Mouse (Mus musculus): ENCODE measurements at regions not wholly inside any gene's neighbourhood (a gene's known extent, or its start where the extent isn't known, plus 50 kb on each side); places are given as distances from the start of the nearest gene placed in this dataset.
"Not testable (repeated sequence)": the region's sequence is repeated elsewhere in the genome, so short reads cannot be mapped to it uniquely, and the experiment has no call there.

DNA sequence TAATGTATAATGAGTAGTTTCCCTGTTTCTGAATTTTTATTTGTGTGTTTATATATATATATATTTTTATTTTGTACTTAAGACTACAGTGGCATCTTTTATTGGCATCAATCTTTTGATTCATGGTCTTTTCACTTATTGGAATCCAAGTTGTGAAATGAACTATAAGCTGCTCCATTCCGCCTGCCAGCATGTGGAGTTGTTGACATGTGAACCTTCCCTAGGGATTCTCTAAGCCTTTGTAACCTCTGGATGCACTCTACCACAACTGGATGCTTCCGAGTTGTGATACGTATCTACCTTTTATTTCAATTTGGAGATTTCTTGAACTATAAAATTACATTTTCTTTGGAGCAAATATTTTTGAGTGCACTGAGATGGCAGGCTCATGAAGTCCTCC is 652.1 kb downstream of the Crisp4 start:
- Histone ChIP-seq H3K79me2 (ENCODE audit: control insufficient read depth, insufficient read depth, low read length, poor library complexity) (no peaks in the 10 kb centered on the region), H3K27me3 (ENCODE audit: control insufficient read depth in 1 of 2, insufficient read depth in 2 of 2, low read length in 2 of 2) (no peaks in the 10 kb centered on the region), H3K36me3 (ENCODE audit: control insufficient read depth in 1 of 2, insufficient read depth in 2 of 2, low read length in 2 of 2) (no peaks in the 10 kb centered on the region), H3K9me3 (replicated peaks; ENCODE audit: insufficient read depth, low read length) (no peaks in the 10 kb centered on the region), H3K9ac (ENCODE audit: control insufficient read depth, low read depth, low read length, poor library complexity, severe bottlenecking) (no peak overlapping the region), H3K27ac (ENCODE audit: control insufficient read depth, low read depth, low read length) (no peak overlapping the region), H3K4me3 (ENCODE audit: control insufficient read depth in 1 of 2, insufficient read depth in 1 of 2, low read depth in 2 of 2, low read length in 2 of 2) (no peak overlapping the region), H3K4me1 (ENCODE audit: control insufficient read depth in 1 of 2, insufficient read depth in 2 of 2, low read length in 2 of 2) (no peaks in the 10 kb centered on the region)
- no peak for TF ChIP-seq NELFE (IDR thresholded peaks at IDR 0.05; ENCODE audit: low read depth, low read length)
- DNase-seq (ENCODE audit: low read depth, low spot score) = no peak

DNA sequence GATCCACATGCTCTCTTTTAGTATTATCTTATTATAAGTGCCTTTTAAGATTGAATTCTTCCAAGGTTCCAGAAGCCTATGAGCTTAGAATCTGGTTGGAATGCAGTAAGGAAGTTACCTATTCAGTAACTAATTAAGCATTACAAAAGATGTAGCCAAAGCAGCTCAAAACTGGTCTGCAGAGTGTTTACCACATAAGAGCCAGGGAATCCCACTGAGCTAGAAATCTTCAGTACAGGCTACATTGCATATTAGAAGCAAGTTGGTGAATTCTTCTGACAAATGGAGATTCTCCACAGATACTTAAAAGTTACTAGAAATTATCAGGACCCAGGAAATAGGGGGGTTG is 655.9 kb downstream of the Crisp4 start:
- H3K27ac ChIP-seq (ENCODE audit: control insufficient read depth, low read depth, low read length); DNase-seq (ENCODE audit: low read depth, low spot score); H3K4me1 ChIP-seq (ENCODE audit: control insufficient read depth in 1 of 2, insufficient read depth in 2 of 2, low read length in 2 of 2); H3K4me3 ChIP-seq (ENCODE audit: control insufficient read depth in 1 of 2, insufficient read depth in 1 of 2, low read depth in 2 of 2, low read length in 2 of 2); H3K36me3 ChIP-seq (ENCODE audit: control insufficient read depth in 1 of 2, insufficient read depth in 2 of 2, low read length in 2 of 2); H3K9me3 ChIP-seq (replicated peaks; ENCODE audit: insufficient read depth, low read length); H3K27me3 ChIP-seq (ENCODE audit: control insufficient read depth in 1 of 2, insufficient read depth in 2 of 2, low read length in 2 of 2); H3K79me2 ChIP-seq (ENCODE audit: control insufficient read depth, insufficient read depth, low read length, poor library complexity); H3K9ac ChIP-seq (ENCODE audit: control insufficient read depth, low read depth, low read length, poor library complexity, severe bottlenecking): not testable (repeated sequence)

DNA sequence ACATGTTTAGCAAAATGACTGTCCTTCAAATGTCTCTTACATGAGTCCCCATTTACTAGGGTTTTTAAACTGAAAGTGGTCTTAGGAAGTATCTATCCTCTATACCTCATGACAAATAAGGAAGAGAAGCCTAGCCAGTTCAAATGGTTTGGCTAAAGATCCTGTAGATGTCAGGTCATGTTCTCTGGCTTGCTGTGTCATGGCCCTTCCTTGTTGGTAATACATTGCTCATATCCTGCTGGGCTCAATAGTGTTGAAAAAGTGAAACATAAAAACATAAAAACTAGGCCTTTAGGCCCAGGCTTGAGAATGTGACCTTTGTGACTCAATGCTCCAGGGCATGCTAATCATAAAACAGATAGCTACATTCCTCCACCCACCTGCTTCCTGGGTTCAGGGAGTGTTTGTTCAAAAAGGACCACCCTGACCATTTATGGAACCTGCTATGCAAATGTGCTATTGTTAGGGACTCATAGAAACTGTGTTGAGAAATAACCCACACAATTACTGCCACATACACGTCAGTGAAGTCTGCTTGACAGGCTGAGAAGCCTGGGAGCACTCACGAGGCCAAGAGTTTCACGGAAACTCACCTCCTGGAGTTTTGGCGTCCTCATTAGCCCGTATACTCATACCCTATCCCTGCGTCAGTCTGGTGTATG is 656.4 kb downstream of the Crisp4 start:
- not testable (repeated sequence) for H3K36me3 ChIP-seq (ENCODE audit: control insufficient read depth in 1 of 2, insufficient read depth in 2 of 2, low read length in 2 of 2); H3K4me3 ChIP-seq (ENCODE audit: control insufficient read depth in 1 of 2, insufficient read depth in 1 of 2, low read depth in 2 of 2, low read length in 2 of 2); H3K4me1 ChIP-seq (ENCODE audit: control insufficient read depth in 1 of 2, insufficient read depth in 2 of 2, low read length in 2 of 2); H3K79me2 ChIP-seq (ENCODE audit: control insufficient read depth, insufficient read depth, low read length, poor library complexity); H3K9ac ChIP-seq (ENCODE audit: control insufficient read depth, low read depth, low read length, poor library complexity, severe bottlenecking); H3K27ac ChIP-seq (ENCODE audit: control insufficient read depth, low read depth, low read length); DNase-seq (ENCODE audit: low read depth, low spot score); H3K9me3 ChIP-seq (replicated peaks; ENCODE audit: insufficient read depth, low read length); H3K27me3 ChIP-seq (ENCODE audit: control insufficient read depth in 1 of 2, insufficient read depth in 2 of 2, low read length in 2 of 2)

DNA sequence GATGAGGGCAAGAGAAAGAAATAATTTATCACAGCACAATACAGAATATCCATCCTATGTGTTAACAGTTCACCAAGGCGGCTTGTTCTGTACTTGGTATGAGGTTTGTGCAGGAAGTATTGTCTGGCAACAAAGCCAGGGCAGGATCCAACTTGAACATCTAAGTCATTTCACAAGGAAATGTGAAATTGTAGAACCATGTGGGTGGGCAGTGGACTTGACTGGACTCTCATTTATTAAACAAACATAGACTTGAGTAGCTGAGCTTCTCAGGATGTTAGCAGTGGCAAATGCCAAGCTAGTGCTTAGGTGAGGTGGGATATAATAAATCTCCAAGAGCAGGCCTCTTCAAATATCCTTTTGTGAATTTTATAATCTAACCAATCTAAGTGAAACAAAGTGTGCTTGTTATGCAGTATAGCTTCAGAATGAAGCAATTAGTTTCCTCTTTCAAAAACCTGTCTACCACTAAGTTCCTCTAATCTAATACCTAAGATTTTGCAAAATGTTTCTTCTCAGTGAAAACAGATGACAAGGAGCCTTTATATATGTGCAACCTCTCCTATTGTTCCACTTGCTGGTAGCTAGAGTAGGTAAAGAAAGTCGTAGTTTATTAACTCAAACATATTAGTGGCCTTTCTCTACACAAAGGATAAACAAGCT is 694.4 kb downstream of the Crisp4 start:
- Histone ChIP-seq H3K4me3 (ENCODE audit: control insufficient read depth in 1 of 2, insufficient read depth in 1 of 2, low read depth in 2 of 2, low read length in 2 of 2) (no peak overlapping the region), H3K9me3 (replicated peaks; ENCODE audit: insufficient read depth, low read length) (no peaks in the 10 kb centered on the region), H3K27me3 (ENCODE audit: control insufficient read depth in 1 of 2, insufficient read depth in 2 of 2, low read length in 2 of 2) (no peaks in the 10 kb centered on the region), H3K36me3 (ENCODE audit: control insufficient read depth in 1 of 2, insufficient read depth in 2 of 2, low read length in 2 of 2) (no peaks in the 10 kb centered on the region), H3K27ac (ENCODE audit: control insufficient read depth, low read depth, low read length) (no peak overlapping the region), H3K79me2 (ENCODE audit: control insufficient read depth, insufficient read depth, low read length, poor library complexity) (no peaks in the 10 kb centered on the region), H3K9ac (ENCODE audit: control insufficient read depth, low read depth, low read length, poor library complexity, severe bottlenecking) (no peak overlapping the region), H3K4me1 (ENCODE audit: control insufficient read depth in 1 of 2, insufficient read depth in 2 of 2, low read length in 2 of 2) (no peaks in the 10 kb centered on the region)
- no peak for TF ChIP-seq NELFE (IDR thresholded peaks at IDR 0.05; ENCODE audit: low read depth, low read length)
- no peak for TF ChIP-seq ELF1 (IDR thresholded peaks at IDR 0.05; ENCODE audit: low read depth, low read length)
- TF ChIP-seq TBP (IDR thresholded peaks at IDR 0.05; ENCODE audit: low read depth, low read length) = no peak
- TF ChIP-seq MYC (IDR thresholded peaks at IDR 0.05; ENCODE audit: low read depth, low read length) = no peak
- TF ChIP-seq CHD2 (IDR thresholded peaks at IDR 0.05; ENCODE audit: low read length) = no peak
- TF ChIP-seq CHD1 (IDR thresholded peaks at IDR 0.05; ENCODE audit: low read depth, low read length) = no peak
- no peak for TF ChIP-seq MXI1 (IDR thresholded peaks at IDR 0.05; ENCODE audit: low read depth, low read length)
- TF ChIP-seq ETS1 (IDR thresholded peaks at IDR 0.05; ENCODE audit: low read depth, low read length) = no peak
- TF ChIP-seq NRF1 (IDR thresholded peaks at IDR 0.05; ENCODE audit: insufficient read depth, low read depth, low read length, poor library complexity, severe bottlenecking) = no peak
- TF ChIP-seq GABPA (IDR thresholded peaks at IDR 0.05; ENCODE audit: low read depth, low read length) = no peak
- TF ChIP-seq ZKSCAN1 (IDR thresholded peaks at IDR 0.05; ENCODE audit: low read depth, low read length) = no peak
- TF ChIP-seq MAFK (IDR thresholded peaks at IDR 0.05; ENCODE audit: borderline replicate concordance, low read depth, low read length) = no peak
- TF ChIP-seq GATA1 (IDR thresholded peaks at IDR 0.05; ENCODE audit: low read depth, low read length) = no peak
- no peak for TF ChIP-seq EP300 (IDR thresholded peaks at IDR 0.05; ENCODE audit: low read depth in 1 of 2, low read length in 2 of 2)
- TF ChIP-seq JUND (IDR thresholded peaks at IDR 0.05; ENCODE audit: low read depth, low read length) = no peak
- no peak for TF ChIP-seq ZNF384 (IDR thresholded peaks at IDR 0.05; ENCODE audit: low read depth, low read length)
- TF ChIP-seq MEF2A (IDR thresholded peaks at IDR 0.05; ENCODE audit: extremely low read depth, insufficient replicate concordance, low read depth, low read length, poor library complexity, severe bottlenecking) = no peak
- TF ChIP-seq CTCF (IDR thresholded peaks at IDR 0.05 in 2 of 3, conservative IDR thresholded peaks at IDR 0.05 in 1 of 3; ENCODE audit: control insufficient read depth in 1 of 3, insufficient read depth in 1 of 3, low read depth in 2 of 3, low read length in 3 of 3, poor library complexity in 1 of 3, severe bottlenecking in 1 of 3) = no peak
- no peak for DNase-seq (ENCODE audit: low read depth, low spot score)
